Mouse (Mus musculus) CH12.LX (cell line): Measurements from ENCODE around the gene Slc22a20. TPM values are rescaled to one million over a fixed set of nuclear protein-coding genes. Genes with fewer than 3 reads are reported as not detected.

Experiments used
- DNase-seq: peaks from one replicate; pipeline ENCODE4 v3.0.0-alpha.2; 2013; ENCODE audit errors: extremely low read depth
- H3K27ac ChIP-seq: 2 replicates; pipeline ENCODE4 v1.5.1; 2012; ENCODE audit warnings: low read depth, mild to moderate bottlenecking, control low read depth, moderate library complexity; ENCODE audit not compliant: insufficient read depth
- H3K27me3 ChIP-seq: replicated peaks from 2 replicates; pipeline ENCODE3; 2012; ENCODE audit warnings: inconsistent platforms
- H3K36me3 ChIP-seq, 2 experiments: replicated peaks in 1 of 2; 2 replicates each; pipeline versions ENCODE3 to v1.6.1; 2012; ENCODE audit warnings: inconsistent platforms in 1 of 2, low read length in 1 of 2, mild to moderate bottlenecking in 1 of 2, mixed read lengths in 1 of 2, moderate library complexity in 1 of 2; ENCODE audit not compliant: control insufficient read depth in 1 of 2, insufficient read depth in 1 of 2
- H3K4me1 ChIP-seq, 2 experiments: 2 replicates each; pipeline ENCODE4 v1.6.1; 2012; ENCODE audit warnings: inconsistent platforms in 1 of 2, moderate library complexity in 1 of 2; ENCODE audit not compliant: insufficient read depth in 2 of 2, control insufficient read depth in 1 of 2
- H3K4me2 ChIP-seq: 2 replicates; pipeline ENCODE4 v1.6.1; 2012; ENCODE audit warnings: low read depth, mild to moderate bottlenecking, control low read depth; ENCODE audit not compliant: poor library complexity, insufficient read depth, severe bottlenecking
- H3K4me3 ChIP-seq, 3 experiments: fragments of 150-350 bp in 1 of 3; sonication (generic) in 1 of 3; replicated peaks in 1 of 3; 2 replicates each; pipeline versions ENCODE3 to v1.5.1; 2011 to 2012; ENCODE audit warnings: low read depth in 2 of 3, low read length in 2 of 3, mild to moderate bottlenecking in 2 of 3, moderate library complexity in 2 of 3, control low read depth in 1 of 3, improper control_type of control experiment in 1 of 3, inconsistent platforms in 1 of 3, mixed read lengths in 1 of 3; ENCODE audit not compliant: poor library complexity in 1 of 3
- H3K79me2 ChIP-seq: replicated peaks from 2 replicates; pipeline ENCODE4 v1.6.1; 2012; ENCODE audit warnings: mild to moderate bottlenecking, moderate library complexity; ENCODE audit not compliant: control insufficient read depth, poor library complexity, insufficient read depth, severe bottlenecking; ENCODE audit errors: extremely low read depth
- H3K9ac ChIP-seq: 2 replicates; pipeline ENCODE4 v1.6.1; 2012; ENCODE audit warnings: low read depth, mild to moderate bottlenecking, control low read depth, moderate library complexity; ENCODE audit not compliant: insufficient read depth
- H3K9me3 ChIP-seq: replicated peaks from 2 replicates; pipeline ENCODE3; 2012; ENCODE audit warnings: low read length, inconsistent platforms, mixed read lengths
- CHD2 ChIP-seq: IDR thresholded peaks from 2 replicates; pipeline ENCODE4 v1.6.1; 2011; ENCODE audit warnings: low read length, improper control_type of control experiment
- CTCF ChIP-seq, 2 experiments: IDR thresholded peaks in 1 of 2; conservative IDR thresholded peaks in 1 of 2; 2 replicates each; pipeline ENCODE4 v1.5.1; 2011 to 2012; ENCODE audit warnings: low read depth in 2 of 2, low read length in 2 of 2, improper control_type of control experiment in 1 of 2, inconsistent platforms in 1 of 2, mild to moderate bottlenecking in 1 of 2, moderate library complexity in 1 of 2
- ELF1 ChIP-seq: IDR thresholded peaks from 2 replicates; pipeline ENCODE4 v1.6.1; 2014; ENCODE audit warnings: low read depth, mild to moderate bottlenecking, inconsistent platforms, low read length, improper control_type of control experiment
- GABPA ChIP-seq: IDR thresholded peaks from 2 replicates; pipeline ENCODE4 v1.6.1; 2012; ENCODE audit warnings: low read depth, low read length, improper control_type of control experiment, inconsistent platforms; ENCODE audit not compliant: insufficient replicate concordance
- JUND ChIP-seq: conservative IDR thresholded peaks from 2 replicates; pipeline ENCODE4 v1.6.1; 2011; ENCODE audit warnings: low read depth, low read length, improper control_type of control experiment
- MAFK ChIP-seq: IDR thresholded peaks from 2 replicates; pipeline ENCODE4 v1.6.1; 2011; ENCODE audit warnings: low read length, improper control_type of control experiment; ENCODE audit not compliant: insufficient replicate concordance
- MEF2A ChIP-seq: IDR thresholded peaks from 2 replicates; pipeline ENCODE4 v1.6.1; 2014; ENCODE audit warnings: low read depth, mild to moderate bottlenecking, inconsistent platforms, low read length, improper control_type of control experiment, borderline replicate concordance
- MXI1 ChIP-seq: IDR thresholded peaks from 2 replicates; pipeline ENCODE4 v1.6.1; 2011; ENCODE audit warnings: mild to moderate bottlenecking, low read depth, low read length, improper control_type of control experiment
- MYC ChIP-seq: IDR thresholded peaks from 2 replicates; pipeline ENCODE4 v1.6.1; 2011; ENCODE audit warnings: low read depth, mild to moderate bottlenecking, improper control_type of control experiment, low read length
- NELFE ChIP-seq: IDR thresholded peaks from 2 replicates; pipeline ENCODE4 v1.6.1; 2011; ENCODE audit warnings: low read depth, low read length, improper control_type of control experiment
- NRF1 ChIP-seq: IDR thresholded peaks from 2 replicates; pipeline ENCODE4 v1.6.1; 2014; ENCODE audit warnings: low read depth, mild to moderate bottlenecking, inconsistent platforms, low read length, improper control_type of control experiment, moderate library complexity
- POLR2A ChIP-seq: IDR thresholded peaks from 2 replicates; pipeline ENCODE4 v1.6.1; 2011; ENCODE audit warnings: low read depth, mild to moderate bottlenecking, improper control_type of control experiment, low read length
- POLR2AphosphoS2 ChIP-seq: IDR thresholded peaks from 2 replicates; pipeline ENCODE4 v1.6.1; 2011; ENCODE audit warnings: low read depth, low read length, improper control_type of control experiment
- RAD21 ChIP-seq: IDR thresholded peaks from 2 replicates; pipeline ENCODE4 v1.6.1; 2011; ENCODE audit warnings: low read depth, mild to moderate bottlenecking, low read length, improper control_type of control experiment, moderate library complexity
- TCF12 ChIP-seq: IDR thresholded peaks from 2 replicates; pipeline ENCODE4 v1.6.1; 2014; ENCODE audit warnings: low read depth, mild to moderate bottlenecking, inconsistent platforms, low read length, improper control_type of control experiment
- ZMIZ1 ChIP-seq: IDR thresholded peaks from 2 replicates; pipeline ENCODE4 v1.6.1; 2012; ENCODE audit warnings: low read depth, mild to moderate bottlenecking, inconsistent platforms, low read length, improper control_type of control experiment
- dilution Hi-C: fragments of 300-500 bp; cut with MboI; formaldehyde crosslinking; loops from 2 replicates; pipeline ENCODE4 v1.14.3; 2020; ENCODE audit warnings: low sequenced_read_pairs; ENCODE audit not compliant: extremely low pct_unique_long_range_greater_than_20kb, extremely low pct_ligation_motif_present
- in situ Hi-C: fragments of 300-500 bp; cut with MboI; formaldehyde crosslinking; loops from 3 replicates; pipeline ENCODE4 v1.14.3; 2019; ENCODE audit warnings: low sequenced_read_pairs, low pct_ligation_motif_present, low pct_unique_long_range_greater_than_20kb, mixed read lengths
- polyA plus RNA-seq: library from polyadenylated mRNA; unstranded; fragments of >175 nt; gene quantifications from 2 replicates; pipeline ENCODE4 v1.2.1, GENCODE M21; 2012; ENCODE audit warnings: low read depth; ENCODE audit not compliant: insufficient read length
- total RNA-seq, 2 experiments: library from RNA; depleted of rRNA; stranded (reverse); fragments of 300-350 nt in 1 of 2; fragments of >200 nt in 1 of 2; gene quantifications; 2 replicates each; pipeline ENCODE4 v1.2.3; 2012 to 2014

The Slc22a20 gene
- total and polyA plus RNA-seq, 3 experiments: not detected

DNA sequence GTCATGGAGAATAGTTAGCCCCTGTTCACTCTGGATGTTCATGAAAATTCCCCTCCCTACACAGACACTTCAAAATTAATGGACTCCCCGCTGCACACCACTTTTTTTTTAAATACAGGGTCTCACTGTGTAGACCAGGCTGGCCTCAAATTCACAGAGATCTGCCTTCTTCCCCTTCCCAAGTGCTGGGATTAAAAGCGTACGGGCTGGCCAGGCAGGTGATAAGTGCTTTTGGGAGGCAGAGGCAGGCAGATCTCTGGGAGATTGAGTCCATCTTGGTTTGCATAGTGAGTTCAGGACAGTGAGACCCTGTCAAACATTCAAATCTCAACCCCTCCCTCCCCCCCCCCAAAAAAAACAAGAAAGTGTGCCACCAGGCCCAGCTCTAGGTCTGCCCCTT, 63.0 kb downstream of the Slc22a20 start:
- Histone ChIP-seq H3K36me3 (peaks cover 0 to 9% of the 10 kb centered on the region in 2 experiments), H3K27me3 (peaks cover 7% of the 10 kb centered on the region), H3K4me1 (peaks cover 5 to 16% of the 10 kb centered on the region in 2 experiments; a peak in 2 of 4 replicates), H3K4me3 (no peak overlapping the region), H3K27ac (no peak overlapping the region), H3K9ac (no peak overlapping the region), H3K4me2 (no peak overlapping the region), H3K9me3 (no peaks in the 10 kb centered on the region), H3K79me2 (no peaks in the 10 kb centered on the region)
- dilution Hi-C loops: no loop called here
- no peak for DNase-seq
- in situ Hi-C loops: loop anchor here (5.0 kb wide), 2 partner anchors 39 to 94 kb away; partner anchors contain the start of genes Capn1 and Pola2
- TF ChIP-seq MEF2A (no peak), ELF1 (no peak), RAD21 (no peak), MYC (no peak), CTCF (conservative IDR thresholded peaks at IDR 0.05 in 1 of 2, IDR thresholded peaks at IDR 0.05 in 1 of 2; ENCODE audit: low read depth in 2 of 2, low read length in 2 of 2) (no peak), JUND (no peak), POLR2A (no peak), MXI1 (no peak), POLR2AphosphoS2 (no peak), CHD2 (no peak)

GRCm38 (mm10) chr19:5922119-5922942, 63.6 kb downstream of the Slc22a20 start:
- Histone ChIP-seq H3K36me3 (peaks cover 3 to 16% of the 10 kb centered on the region in 2 experiments), H3K4me3 (no peak overlapping the region), H3K27ac (no peak overlapping the region)
- TF ChIP-seq GABPA (no peak), NRF1 (no peak), JUND (no peak), ZMIZ1 (no peak), TCF12 (no peak), NELFE (no peak), MAFK (no peak)
- TF ChIP-seq, all 38 proteins: peak for 0
- Histone ChIP-seq H3K79me2 (no peaks in the 10 kb centered on the region), H3K27me3 (peaks cover 7% of the 10 kb centered on the region), H3K9me3 (no peaks in the 10 kb centered on the region), H3K4me2 (no peak overlapping the region), H3K9ac (no peak overlapping the region), H3K4me1 (peaks cover 5 to 16% of the 10 kb centered on the region in 2 experiments; a peak in 2 of 4 replicates)
- dilution Hi-C loops: no loop called here
- no peak for DNase-seq
- in situ Hi-C loops: loop anchor here (5.0 kb wide), 2 partner anchors 40 to 95 kb away; partner anchors contain the start of genes Capn1 and Pola2
